Mouse (Mus musculus): ENCODE data around the gene Tlr5. TPM values are rescaled to one million over a fixed set of nuclear protein-coding genes. Genes with fewer than 3 reads are reported as not detected.

The Tlr5 gene
- under 1 TPM; 0.32 to 0.43 TPM for total RNA-seq (2021)

DNA sequence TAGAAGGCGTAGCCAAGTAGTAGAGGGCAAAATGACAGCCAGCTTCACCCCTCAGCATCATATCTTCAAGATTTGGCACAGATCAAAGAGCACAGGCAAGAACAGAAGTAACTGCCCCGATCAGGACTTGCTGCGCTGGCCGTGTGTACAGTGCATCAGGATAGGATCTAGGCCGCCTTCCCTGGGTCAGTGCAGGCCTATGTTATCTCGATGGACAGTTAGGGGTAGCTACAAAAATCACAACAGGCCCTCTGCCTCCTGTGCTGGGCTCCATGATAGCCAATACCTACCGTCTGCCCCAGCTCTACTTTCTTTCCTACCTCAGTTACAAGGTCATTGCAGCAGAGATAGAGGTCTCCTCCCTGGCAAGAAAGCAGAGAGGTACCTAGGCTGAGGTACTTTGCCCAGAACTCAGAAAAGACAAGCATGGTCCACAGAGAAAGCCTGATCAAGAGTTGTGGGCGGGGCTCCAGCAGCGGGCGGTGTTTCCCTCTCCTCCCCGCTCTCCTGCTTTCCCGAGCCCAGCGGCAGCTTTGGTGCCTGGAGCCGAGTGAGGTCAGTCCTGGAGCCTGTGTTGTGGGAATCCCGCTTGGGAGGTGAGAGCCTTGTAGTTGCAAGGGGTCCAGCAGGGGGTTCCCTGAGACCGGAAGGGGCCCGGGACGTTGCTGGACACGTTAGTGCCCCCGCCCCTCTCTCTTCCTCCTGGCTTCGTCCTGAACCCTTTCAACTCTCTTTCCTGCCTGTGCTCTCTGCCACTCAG lies at the start of gene Tlr5:
Gene Tlr5, plus strand, starts transcription at position 502 of the 760 bp plus-strand sequence.
- DNase-seq (ENCODE audit: low spot score in 2 of 2): no peak
- intact Hi-C loops (cut with DNase I): loop anchor here (5.0 kb wide), 1 partner anchor 47 kb away; no protein-coding TSS in a partner anchor

DNA sequence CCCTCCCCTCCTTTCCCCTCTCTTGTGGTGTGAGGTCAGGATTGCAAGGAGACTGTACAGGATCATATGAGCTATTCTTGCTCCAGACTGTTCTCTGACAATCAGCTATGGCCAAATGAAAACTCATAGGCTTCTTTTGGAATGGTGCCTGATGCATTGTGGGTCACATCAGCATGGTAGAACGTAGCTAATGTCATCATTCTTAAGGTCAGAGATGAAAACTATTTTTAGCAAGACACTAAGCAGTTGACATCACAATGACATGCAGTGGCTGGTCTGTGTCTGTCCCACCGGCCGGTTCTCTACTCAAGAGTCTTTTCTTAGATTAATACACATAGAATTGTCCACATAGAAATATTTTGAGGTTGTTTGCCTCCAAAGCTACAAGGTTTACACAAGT lies 48.9 kb upstream of the Tlr5 start:
- intact Hi-C loops (cut with DNase I): loop anchor here (5.0 kb wide), 2 partner anchors 47 to 113 kb away; partner anchors contain the start of gene Tlr5
- DNase-seq (ENCODE audit: low spot score in 2 of 2): no peak

DNA sequence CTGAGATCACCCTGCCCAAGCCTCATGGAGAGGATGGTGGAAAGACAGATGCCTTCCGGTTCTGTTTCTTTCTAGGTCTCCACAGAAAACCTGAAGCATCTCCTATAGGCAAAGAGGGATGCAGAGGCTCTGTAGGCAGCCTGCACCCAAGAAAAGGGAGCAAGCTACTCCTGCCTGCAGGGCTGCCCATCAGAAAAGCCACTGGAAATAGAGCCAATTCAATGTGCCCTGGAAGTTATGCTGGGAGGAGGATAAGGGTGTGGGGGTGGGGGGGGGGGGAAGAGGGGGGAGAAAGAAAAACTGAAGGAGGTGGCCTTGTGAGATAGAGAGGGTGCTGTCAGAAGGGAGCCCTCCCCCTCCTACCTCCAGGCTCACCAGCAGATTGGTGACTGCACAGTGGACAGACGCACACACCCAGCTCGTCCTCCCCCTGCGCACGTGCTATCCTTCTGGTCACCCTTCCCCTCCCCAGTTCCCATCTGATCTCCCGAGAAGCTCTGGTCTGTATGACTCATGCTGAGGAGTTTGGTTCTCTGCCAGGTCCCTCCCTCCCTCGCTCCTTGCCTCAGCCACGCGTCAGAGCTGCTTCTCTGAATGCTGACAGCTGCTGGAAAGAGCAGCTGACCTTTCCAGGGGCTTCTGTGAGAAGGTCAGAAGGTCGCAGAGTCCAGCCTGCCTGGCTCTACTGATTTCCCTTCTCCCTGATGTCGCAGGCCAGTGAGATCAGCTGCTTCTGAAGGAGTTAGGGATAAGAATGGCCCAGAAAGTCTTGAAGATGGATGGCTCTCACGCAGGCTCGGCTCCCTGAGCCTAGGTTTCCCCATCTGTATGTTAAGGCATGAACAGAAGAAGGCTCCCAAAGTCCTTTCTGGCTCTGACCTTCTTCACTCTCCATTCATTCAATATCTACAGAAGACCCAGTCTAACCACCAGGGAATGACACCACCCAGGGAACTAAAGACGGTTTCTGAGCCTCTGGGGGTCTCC lies 46.2 kb upstream of the Tlr5 start:
- peak; percentile 86 to 97 for DNase-seq (ENCODE audit: low spot score in 2 of 2)
- intact Hi-C loops (cut with DNase I): loop anchor here (5.0 kb wide), 2 partner anchors 44 to 116 kb away; partner anchors contain the start of gene Tlr5

DNA sequence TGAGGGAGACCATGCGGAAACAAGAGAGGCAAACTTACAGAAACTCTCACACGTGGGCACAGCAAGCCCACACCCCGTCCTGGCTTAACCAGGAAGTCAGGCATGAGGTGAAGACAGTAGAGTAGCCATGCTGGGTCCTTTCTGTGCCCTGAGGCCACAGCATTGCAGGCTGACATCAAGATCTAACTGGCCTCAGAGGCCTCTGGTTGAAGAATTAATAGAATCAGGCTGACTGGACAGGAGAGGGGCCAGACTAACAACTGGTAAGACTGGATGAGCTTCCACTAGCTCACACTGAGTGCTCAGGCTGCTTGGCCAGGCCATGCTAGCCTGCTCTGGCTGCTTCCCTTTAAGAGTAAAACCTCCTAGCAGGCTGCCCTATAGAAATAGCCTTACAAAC lies 45.5 kb upstream of the Tlr5 start:
- DNase-seq (ENCODE audit: low spot score in 2 of 2): no peak
- intact Hi-C loops (cut with DNase I): loop anchor here (5.0 kb wide), 2 partner anchors 43 to 117 kb away; partner anchors contain the start of gene Tlr5

DNA sequence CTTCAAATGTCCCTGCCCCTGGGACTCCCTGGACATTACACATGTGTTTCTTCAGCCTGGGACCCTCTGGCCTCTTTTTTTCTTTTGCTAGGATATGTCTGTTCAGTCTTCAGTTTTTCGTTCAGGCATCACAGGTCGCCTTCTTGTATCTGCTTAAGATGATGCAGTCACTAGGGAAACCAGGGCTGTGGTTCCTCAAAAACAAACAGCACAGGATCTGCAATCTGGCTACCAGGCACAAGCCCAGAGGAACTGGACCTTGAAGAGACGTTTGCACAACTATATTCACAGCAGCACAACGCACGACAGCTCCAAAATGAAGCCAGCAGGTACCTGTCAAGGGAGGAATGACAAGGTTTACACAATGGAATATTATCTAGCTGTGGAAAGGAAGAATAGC lies 45.0 kb upstream of the Tlr5 start:
- intact Hi-C loops (cut with DNase I): loop anchor here (5.0 kb wide), 2 partner anchors 43 to 117 kb away; partner anchors contain the start of gene Tlr5
- DNase-seq (ENCODE audit: low spot score in 2 of 2): no peak

DNA sequence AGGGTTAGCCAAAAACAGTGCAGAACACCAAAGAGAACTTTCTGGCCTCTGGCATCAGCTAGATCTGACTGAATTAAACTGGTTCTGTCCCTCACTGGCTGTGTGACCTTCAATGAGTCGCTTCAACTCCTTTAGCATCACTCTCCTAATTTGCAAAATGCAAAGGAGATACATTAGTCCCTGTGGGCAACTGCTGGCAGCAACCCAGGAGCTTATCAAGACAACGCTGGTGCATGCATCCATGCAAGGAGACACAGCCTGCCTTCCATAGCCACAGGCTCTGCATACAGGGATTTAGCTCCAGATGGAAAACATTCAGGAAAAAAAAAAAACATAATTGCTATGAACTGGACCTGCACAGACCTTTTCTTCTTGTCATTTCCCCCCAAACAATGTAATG lies 42.0 kb upstream of the Tlr5 start:
- intact Hi-C loops (cut with DNase I): no loop called here
- DNase-seq (ENCODE audit: low spot score in 2 of 2): no peak

DNA sequence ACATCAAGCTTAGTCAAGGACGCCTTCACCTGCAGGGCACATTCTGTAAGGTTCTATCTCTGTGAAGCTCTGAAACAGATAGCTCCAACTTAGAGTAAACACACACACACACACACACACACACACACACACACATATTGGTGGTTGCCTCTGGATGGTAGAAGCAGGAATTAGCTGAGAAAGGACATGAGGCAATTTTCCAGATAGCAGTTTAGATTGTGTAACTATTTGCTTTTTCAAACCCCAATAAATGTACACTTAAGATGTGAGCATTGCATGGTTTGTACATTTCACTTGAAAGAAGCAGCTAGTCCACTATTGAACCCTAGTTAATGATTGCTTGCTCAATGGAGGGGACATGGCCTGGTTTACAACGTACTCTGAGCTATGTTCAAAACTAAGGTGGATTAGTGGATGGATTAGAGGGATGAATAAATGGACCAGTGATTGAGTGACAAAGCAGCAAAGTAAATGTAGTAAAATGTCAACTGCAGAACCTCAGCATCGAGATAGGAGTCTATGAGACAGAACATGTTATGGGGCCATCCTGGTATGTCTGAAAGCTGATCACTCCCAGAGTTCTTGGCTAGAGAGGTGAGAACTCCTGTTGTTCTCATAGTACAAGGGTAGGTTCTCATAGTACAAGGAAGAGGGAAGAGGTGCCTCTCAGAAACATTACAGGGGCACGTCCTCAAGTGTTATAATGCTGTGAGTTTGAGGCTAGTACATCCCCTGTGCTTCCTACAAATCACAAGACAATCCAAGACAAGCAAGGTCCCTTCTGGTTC lies 40.3 kb upstream of the Tlr5 start:
- no peak for DNase-seq (ENCODE audit: low spot score in 2 of 2)
- intact Hi-C loops (cut with DNase I): no loop called here

DNA sequence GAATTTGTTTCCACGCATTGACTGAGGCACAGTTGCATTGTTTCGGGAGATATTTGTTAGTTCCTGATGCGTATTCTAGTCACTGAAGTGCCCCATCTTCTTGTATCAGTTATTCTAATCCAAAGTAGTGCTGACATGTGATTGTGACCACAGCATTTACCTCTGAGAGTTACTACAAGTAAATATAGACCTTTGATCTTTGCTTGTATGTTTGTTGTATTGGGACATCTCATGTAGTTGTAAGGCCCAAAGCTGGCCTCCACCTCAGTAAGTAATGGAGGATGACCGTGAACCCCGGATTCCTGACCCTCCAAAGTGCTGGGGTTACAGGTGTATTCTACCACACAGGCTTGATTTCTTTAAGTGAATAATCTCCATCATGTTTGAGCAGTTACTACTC lies 38.4 kb upstream of the Tlr5 start:
- intact Hi-C loops (cut with DNase I): no loop called here
- DNase-seq (ENCODE audit: low spot score in 2 of 2): no peak

DNA sequence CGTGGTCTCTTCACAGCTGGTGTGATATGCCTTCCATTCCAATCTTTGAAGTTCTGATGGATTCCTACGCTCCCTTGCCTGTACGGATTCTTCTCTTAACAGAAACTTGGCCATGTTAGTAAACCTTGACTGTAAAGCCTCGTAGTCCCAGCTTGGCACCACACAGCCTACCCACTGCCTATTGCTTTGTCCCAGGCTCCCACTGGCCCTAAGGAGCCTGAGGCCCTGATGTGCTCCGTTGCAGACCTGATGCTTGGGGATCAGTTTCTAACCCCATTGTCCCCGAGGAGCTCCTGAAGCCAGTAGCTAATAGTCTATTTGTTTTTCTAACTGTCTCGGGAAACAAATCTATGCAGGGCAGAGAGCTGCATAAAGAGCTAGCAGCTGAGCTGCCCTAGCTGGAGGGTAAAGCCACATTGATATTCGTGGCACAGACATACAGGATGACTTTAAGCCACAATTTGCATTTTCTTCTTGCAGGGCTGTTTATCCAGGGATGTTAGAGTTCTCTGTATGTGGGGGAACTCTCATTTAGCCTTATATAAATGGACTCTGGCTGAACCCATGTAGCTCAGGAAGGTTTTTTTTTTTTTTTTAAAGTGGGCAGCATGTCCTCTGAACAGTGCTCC lies 35.8 kb upstream of the Tlr5 start:
- intact Hi-C loops (cut with DNase I): no loop called here
- no peak for DNase-seq (ENCODE audit: low spot score in 2 of 2)

DNA sequence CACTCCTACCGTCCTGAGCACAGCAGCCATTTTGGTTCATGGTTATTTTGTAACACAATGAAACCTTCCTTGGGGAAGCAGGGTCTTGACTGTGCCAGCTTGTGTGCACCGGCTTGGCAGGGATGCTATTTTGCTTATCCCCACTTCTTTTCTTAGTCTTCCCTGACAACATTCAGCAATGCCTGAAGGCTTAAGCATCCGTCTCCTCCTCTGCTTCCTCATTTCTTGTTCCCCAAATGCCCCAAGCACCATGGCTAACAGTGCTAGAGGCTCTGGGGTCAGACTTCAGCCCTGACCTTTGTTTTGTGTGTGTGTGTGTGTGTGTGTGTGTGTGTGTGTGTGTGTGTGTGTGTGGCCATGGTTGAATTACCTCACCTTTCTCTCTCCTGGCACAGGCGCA lies 31.8 kb upstream of the Tlr5 start:
- peak in 1 of 2 experiments; percentile 7 for DNase-seq (ENCODE audit: low spot score in 2 of 2)

DNA sequence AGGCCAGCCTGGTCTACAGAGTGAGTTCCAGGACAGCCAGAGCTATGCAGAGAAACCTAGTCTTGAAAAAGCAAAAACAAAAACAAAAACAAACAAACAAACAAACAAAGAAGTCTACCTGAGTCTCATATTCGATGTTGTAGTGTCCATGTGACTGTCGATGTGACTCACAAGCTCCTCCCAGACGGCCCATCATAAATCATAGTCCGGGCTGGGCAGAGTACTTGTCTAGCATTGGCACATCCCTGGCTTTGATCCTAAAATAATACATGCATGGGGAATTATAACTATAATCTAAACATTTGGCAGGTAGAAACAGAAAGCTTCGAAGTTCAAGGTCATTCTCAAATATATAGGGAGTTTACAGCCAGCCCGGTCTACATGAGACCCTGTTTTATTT lies 28.1 kb upstream of the Tlr5 start:
- intact Hi-C loops (cut with DNase I): no loop called here
- no peak for DNase-seq (ENCODE audit: low spot score in 2 of 2)

More for the DNA sequence above, 31.8 kb upstream of the Tlr5 start:
- intact Hi-C loops (cut with DNase I): no loop called here

DNA sequence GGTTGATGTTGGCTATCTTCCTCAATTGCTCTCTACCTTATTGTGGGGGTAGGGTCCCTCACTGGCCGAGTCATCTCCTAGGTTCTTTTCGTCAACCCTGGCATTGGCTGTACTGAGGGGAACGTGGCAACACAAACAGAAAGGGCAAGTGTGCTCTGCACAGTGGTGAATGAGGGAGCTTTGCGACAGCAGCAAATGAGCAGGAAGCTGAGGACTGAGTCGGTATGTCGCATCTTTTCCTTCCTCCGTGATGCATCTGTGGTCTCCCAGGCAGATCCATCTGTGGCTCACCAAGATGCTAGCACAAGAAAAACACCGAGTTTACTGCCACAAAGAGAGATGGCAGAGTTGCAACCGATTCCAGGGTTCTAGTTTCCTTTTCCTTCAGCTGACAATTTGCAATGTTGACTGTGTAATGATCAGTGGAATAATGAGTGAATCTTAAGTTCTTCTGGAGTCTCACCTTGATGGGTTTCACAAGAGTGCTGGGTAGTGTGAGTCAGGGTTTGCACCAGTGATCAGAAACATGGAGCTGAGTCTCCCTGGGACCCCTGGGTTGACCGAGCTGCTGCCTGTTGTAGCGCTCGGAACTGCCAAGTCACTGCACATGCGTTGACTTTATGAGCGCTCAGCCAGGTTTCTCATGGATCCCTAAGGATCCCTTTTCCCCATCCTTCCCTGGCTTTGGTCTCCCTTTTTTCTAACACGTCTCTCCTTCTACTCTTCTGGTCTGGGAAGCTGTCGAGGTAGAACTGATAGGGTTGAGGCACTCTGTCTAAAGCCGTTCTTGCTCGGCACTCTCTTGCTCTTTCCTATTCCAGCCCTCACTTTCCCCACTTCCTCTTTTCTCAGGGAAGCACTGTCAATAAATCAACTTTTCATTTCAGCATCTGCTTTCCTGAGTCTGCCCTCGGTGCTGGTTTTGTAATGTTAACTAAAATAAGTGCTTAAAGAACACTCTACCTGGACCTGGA lies 26.4 kb upstream of the Tlr5 start:
- DNase-seq (ENCODE audit: low spot score in 2 of 2): no peak
- intact Hi-C loops (cut with DNase I): no loop called here

DNA sequence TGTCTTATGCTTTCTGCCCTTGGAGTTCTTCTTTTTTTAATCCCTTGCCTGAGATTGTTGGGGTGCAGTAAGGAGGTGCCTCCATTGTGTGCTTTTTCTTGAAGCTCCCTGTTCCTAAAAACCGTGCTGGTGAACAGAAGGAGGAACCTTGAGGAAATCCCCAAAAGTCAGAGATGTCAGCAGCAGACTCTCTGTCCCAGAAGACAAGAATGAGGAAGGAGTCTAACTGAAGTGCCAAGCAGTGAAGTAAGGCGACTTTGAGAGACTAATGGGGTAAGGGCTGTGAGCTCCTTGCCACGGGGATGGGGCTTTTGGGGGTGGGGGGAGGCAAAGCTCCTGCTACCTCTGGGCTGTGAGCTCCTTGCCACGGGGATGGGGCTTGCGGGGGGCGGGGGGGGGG lies 19.1 kb upstream of the Tlr5 start:
- DNase-seq (ENCODE audit: low spot score in 2 of 2): no peak
- intact Hi-C loops (cut with DNase I): no loop called here

DNA sequence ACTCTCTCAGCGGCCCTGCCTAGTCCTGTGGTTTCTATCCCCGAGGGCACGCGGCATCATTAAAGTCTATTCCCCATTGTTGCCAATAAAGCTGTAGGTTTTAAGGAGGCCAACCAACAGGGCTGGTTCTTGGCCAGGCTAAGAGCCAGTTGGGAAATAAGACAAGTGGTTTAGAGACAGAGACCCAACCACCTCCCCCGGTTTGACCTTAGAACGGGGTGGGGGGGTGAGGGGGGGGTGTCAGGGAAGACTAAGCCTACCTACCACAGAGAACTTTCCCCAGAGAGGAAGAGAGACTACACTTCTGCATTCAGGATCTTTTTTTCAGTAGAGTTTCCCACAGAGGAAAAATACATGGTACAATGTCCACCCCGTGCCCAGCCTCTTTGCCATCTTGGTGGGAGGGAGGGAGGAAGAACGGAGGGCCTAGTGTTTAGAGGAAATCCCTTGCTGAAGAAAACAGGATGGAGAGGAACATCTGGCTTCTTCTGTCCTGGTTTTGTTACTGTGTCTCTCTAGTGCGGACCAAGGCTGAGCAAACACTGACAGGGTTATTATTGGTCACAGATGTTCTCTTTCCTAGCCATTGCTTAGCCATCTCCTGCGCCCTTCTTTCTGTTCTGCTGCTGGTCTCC lies 17.0 kb upstream of the Tlr5 start:
- intact Hi-C loops (cut with DNase I): no loop called here
- DNase-seq (ENCODE audit: low spot score in 2 of 2): no peak

DNA sequence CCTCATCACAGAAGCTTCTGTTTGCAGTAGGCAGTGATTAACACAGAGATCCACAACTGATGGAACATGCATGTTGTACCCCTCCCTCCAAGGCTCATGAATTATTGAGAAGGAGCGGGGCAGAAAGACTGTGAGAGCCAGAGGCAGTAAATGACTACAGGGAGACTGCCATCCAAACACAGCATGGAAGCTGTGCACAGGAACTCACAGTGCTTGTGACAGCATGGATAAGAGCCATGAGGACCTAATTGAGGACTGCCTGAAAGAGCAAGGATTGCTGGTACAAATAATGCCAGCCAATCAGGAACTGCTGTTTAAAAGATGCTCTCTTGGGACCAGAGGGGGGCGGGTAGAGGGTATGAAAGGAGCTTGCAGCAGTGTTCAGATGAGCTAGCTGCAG lies 12.7 kb upstream of the Tlr5 start:
- intact Hi-C loops (cut with DNase I): no loop called here
- DNase-seq (ENCODE audit: low spot score in 2 of 2): no peak

DNA sequence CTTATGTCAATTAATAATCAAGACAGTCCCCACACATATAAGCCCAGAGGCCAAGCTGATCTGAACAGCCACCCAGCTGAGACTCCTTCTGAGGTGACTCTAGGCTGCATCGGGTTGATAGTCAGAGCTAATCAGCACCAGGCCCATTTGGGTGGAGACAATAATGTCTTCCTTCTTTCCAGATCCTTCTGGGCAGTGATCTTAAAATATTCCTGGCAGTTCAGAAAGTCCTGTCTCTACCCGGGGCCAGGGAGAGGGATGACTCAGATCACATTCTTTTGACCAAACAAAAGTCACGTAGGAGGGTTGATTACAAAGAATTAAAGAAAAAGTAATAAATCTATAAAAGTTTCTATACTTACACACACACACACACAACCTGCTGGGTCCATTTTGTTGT lies 10.7 kb upstream of the Tlr5 start:
- intact Hi-C loops (cut with DNase I): no loop called here
- no peak for DNase-seq (ENCODE audit: low spot score in 2 of 2)

DNA sequence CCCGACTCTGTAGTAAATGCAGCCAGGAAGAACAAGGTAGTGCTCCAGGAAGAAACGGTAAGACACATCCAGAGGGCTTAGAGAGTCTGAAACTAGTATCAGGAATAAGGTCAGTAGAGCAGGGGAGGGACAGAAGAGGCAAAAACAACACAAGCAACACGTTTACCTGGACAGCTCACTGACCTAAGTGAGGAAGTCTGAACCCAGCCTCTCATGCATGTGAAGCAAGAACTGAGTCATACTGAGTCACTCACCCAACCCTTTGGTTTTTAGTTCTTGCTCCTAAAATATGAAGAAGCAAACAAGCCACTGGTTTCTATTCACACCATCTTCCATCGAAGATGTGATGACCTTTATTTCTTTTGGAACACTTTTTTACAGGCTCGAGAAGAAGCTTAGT lies 9.9 kb upstream of the Tlr5 start:
- intact Hi-C loops (cut with DNase I): no loop called here
- DNase-seq (ENCODE audit: low spot score in 2 of 2): no peak

DNA sequence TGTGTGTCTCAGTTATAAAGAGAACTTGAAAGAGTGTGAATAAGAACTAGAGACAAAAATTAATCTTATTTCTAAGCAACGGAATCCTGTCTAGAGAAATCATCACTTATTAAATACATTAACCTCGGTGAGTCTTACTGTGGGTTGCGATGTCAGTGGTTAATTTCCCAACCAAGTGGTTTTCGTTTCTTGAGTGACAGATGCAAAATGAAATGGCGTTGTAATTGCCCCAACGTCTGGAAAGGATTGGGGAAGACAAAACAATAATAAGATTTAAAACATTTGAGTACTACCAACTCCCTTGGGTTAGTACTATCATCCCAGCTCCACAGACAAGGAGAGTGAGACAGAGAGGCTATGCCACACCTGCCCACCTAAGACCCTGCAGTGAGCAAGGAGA lies 9.0 kb upstream of the Tlr5 start:
- intact Hi-C loops (cut with DNase I): no loop called here
- DNase-seq (ENCODE audit: low spot score in 2 of 2): no peak

All from left cerebral cortex, postnatal 25 days (tissue).